Mouse (Mus musculus) kidney, postnatal 14 days (tissue): ENCODE data around the gene Tmem132a.

Experiments
- DNase-seq: peaks from one replicate; pipeline ENCODE4 v3.0.0; 2022; ENCODE audit warnings: mixed read lengths

The Tmem132a gene

DNA sequence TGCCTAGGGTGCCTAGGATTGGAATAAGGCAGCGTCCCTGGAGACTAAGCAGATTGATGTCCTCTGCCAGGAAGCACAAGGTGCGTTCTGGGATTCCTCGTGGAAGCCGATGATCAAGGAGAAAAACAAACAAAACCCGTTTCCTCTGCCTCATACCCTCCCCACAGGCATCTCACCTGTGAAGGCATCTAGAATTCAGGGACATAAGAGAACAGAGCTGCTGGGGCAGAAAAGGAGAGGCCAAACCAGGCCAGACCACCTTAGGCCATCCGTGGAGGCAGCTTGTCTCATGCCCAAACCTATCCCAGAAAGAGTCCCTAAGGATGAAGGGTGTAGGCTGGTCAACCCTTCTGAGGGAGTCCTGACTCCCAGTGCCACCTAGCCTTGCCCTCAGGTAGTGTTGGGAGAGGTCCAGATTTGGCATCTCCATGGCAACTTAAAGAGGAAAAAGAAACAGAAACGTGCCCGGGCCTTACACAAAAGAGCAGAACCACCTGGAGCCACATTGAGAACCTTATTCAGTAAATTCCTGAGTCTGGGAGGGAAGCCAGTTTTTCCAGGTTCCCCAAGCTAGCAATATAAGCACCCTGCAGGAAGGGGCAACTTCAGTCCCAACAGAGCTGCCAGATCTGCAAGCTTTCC lies at the start of gene Tmem132a:
Gene Tmem132a, minus strand, starts transcription at position 55 of the 642 bp plus-strand sequence.
- DNase-seq, result peak; percentile 34

DNA sequence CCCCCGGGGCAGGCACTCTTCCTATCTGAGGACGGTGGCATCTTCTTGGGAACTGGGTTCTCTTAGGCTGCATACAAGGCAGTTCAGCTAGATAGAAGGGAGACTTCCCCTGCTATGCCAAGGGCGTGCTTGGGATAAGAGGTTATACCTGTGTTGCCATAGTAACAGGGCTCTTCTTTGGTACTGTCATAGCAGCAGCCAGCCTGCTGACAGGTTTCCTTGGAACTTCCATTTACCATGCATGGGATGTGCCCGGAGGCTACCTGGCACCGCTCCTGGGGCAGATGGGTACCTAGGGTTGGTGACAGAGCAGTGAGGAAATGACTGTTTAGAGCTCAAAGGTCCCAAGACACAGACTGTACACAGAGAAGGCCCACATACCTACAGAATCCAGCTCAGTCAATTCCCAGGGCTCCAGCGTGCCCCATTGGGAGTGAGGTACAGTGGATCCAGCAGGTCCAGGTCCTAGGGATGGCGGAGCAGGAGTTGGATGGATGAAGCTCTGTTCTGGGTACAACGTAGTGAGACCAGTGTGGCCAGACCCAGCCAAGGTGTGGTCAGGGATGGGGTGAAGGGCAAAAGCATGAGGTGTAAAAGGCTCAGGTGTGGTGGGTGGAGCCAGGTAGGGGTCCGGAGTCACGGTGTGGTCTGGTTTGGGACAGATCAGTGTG lies 48.7 kb upstream of the Tmem132a start:
- no peak for DNase-seq

DNA sequence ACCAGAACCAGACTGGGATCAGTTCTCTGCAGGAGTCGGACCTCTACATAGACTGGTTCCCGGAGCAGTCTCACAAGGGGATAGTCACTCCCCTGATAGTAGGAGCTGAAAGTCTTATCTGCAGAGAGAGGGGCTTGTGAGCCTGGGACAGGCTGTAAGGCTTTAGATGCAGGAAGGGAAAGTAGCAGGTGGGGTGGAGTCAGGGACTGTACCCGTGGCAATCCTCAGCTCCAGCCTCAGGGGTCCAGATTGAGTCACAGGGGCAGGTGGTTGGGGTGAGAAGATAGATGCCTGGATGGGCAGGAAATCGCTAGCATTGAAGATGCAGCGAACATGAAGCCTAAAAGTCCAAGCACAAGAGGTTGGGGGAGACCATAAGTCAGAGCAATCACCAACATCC lies 46.8 kb upstream of the Tmem132a start:
- DNase-seq, result no peak

DNA sequence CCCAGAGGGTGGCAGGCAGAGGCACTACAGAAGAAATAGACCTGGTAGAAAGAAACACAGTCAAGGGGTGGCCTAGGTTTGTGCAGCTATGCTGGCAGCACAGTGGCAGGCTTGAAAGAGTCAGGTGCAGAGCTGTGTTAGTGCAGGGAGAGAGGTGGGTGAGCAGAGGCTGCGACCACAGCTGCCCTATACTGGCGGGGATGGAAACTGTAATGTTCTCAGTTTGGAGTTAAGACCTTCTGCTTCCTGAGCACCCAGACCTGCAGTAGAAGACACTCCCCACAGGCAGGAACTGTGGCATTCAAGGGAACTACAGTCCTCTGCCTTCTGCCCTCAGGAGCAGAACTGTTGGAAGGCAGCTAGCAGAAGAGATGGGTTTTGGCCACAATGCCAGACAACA lies 45.1 kb upstream of the Tmem132a start:
- no peak for DNase-seq

DNA sequence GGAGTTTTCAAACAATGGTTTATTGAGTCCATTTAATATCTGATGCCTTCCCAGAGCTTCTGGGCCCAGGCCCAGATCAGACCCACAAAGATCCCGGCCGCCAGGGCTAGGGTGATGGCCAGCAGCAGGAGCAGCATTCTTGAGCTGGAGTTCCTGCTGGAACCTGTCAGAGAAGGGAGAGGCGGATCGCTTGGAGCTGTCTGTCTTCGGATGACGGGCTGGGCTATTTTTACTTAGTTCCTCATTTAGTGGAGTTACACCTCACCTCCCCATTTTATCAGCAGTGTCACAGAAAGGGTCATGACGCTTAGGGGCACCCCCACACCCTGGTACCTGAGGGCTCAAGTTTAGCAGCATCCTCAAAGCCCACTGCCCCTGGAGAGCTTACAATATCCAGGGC lies 44.6 kb upstream of the Tmem132a start:
- DNase-seq, result no peak

- peak; percentile 33 for DNase-seq
These were observed 39.5 kb upstream of the Tmem132a start for GRCm38 (mm10) chr19:10909087-10909721.

- peak; percentile 72 for DNase-seq
These were observed 38.2 kb upstream of the Tmem132a start for GRCm38 (mm10) chr19:10907891-10908290.

GRCm38 (mm10) chr19:10905728-10906000 lies 35.9 kb upstream of the Tmem132a start:
- DNase-seq, result no peak

DNA sequence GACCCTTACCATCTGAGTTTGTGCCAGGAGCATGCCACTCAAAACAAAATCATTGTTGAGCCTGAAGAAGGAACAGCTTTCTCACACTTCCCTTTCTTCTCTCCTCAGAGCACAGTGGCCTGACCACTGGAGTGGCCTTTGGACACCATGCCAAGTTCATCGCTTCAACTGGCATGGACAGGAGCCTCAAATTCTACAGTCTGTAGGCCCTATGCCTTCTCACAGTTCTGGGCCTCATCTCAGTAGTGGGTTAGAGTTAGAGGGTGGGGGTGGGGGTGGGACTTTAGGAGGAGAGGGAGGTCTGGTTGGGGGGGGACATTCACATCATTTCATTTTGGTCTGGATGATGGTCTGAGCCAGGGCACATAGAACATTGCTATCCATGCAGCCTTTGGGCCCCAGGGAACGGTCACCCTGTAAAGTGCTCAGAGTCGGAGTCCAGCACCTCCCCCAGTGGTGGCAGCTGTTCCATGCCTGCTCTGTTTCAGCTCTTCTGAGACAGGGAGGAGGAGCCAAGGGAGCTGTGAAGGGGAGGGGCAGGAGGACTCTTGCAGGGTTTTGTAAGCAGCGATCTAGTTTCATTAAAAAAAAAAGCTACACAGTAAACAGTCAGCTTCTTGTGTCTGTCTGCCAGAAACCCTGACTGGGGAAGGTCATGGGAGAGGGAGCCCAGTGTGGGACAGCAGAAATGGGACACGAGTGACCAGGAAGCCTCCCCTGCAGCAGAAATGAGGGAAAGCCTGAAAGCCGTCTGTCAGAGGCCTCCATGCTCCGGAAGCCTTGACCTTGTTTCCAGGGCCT lies 35.4 kb upstream of the Tmem132a start:
- peak; percentile 81 for DNase-seq

GRCm38 (mm10) chr19:10904512-10904911 lies 34.8 kb upstream of the Tmem132a start:
- DNase-seq, result no peak

- DNase-seq, result no peak
These were observed 31.3 kb upstream of the Tmem132a start for GRCm38 (mm10) chr19:10901046-10901445.

DNA sequence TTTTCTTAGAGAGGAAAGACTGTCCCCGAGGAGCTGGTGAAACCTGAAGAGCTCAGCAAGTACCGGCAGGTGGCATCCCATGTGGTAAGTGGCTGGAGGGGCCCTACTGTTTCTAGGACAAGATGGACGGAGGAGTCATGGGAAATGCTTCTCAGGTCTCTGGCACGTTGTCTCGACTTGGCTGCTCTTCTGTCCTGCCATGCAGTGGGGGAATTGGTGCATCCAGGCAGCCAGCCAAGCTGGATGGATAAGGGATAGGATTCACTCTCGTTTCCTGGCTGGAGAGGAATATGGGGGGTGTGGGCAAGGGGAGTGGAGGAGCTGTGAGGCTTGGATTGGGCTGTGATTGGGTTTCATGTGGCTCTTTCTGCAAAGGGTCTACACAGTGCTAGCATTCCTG lies 30.6 kb upstream of the Tmem132a start:
- no peak for DNase-seq

DNA sequence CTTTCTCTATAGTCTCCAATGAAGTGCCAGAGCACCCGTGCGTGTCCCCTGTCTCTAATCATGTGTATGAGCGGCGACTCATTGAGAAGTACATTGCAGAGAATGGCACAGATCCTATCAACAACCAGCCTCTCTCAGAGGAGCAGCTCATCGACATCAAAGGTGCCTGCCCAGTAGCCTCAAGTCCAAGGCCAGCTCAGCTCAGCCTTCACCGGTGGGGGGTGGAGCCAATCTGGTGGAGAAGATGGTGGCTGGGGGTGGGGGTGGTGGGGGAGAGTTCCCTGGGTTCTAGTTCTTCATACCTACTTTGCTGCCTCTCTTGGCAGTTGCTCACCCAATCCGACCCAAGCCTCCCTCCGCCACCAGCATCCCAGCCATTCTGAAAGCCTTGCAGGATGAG lies 27.8 kb upstream of the Tmem132a start:
- no peak for DNase-seq

GRCm38 (mm10) chr19:10896849-10897248 lies 27.1 kb upstream of the Tmem132a start:
- no peak for DNase-seq

- no peak for DNase-seq
These were observed 26.0 kb upstream of the Tmem132a start for GRCm38 (mm10) chr19:10895708-10896107.

- peak; percentile 98 for DNase-seq
These were observed 25.3 kb upstream of the Tmem132a start, which contains the start of gene Prpf19 for GRCm38 (mm10) chr19:10895016-10895528. TSS of gene Prpf19 (plus strand) at chr19:10895231.

DNA sequence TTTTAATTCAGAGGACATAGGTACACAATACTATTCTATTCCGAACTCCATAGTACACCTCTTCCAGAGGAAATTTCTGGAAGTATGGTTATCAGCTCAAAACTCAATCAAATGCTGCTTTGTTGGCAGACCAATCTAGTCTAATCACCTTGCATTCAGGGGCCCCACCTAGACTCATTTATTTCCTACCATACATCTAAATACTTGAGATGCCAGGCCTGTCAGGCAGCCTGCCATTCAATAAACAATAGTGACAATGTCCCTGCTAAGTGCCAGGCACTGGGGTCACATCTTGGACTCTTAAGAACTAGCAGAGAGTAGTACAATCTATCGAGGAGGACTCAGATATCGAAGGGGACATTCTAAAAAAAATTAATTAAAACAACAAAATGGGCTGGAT lies 22.5 kb upstream of the Tmem132a start:
- no peak for DNase-seq

- peak; percentile 95 for DNase-seq
These were observed 11.8 kb upstream of the Tmem132a start, which contains the start of gene Tmem109 for GRCm38 (mm10) chr19:10881426-10882154. TSS of gene Tmem109 (minus strand) at chr19:10882001.

DNA sequence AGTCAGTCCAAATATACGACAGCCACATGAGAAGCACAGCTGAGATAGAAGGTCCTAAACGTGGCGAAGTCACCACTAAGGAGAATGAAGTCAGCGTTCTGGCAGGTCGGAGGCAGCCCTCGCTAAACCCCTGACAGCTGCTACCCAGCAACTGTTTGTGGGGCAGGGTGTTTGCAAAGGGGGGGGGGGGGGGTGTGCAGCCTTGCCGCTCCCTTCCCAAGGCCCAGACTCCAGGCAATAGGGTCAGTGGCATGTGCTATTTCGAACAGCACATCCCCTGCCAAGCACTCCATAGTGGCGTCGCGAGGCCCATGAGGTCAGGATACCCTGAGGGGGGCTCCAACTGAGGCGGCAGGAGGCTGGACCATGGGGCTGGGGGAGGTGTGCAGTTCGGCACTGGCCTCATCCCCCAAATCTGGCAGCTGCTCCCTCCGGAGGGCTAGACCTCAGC lies 11.3 kb upstream of the Tmem132a start:
- no peak for DNase-seq

DNA sequence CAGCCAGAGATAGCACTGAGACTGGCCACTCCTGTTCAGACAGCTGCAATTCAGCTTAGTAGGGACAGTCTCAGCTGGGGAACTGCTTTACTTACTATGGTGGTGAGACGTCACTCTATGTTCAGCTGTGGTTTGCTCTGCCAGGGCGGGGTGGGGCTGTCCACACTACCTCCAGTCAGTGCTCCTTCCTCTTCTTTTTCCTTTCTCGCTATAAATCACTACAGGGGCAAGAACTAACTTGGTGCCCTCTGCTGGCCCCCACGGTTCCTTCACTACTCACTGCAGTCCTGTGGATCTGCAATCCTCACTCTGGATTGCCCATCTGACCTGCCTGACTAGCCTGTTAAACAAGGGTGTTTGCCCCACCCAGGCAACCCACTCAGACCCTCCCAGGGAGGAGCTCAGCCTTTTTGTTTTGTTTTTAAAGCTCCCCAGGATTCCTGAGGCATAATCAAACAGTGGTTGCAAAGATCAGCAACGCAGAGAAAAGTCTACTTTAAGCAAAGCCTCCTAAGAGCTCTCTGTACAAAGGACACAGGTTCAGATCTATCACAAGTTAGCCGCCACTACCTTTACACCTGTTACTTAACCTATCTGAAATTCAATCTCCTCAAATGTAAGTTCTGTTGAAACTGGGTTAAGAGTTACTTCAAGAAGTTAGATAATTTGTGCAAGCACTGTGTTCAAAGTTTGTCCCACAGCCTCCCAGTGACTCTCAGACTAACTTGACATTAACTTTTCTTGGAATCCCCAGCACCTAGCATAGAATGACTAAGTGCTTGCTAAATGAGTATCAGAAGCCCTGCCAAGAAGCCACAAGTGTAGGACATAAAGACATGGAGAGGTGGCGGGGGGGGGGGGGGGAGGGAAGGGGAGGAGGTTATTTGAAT lies 10.6 kb upstream of the Tmem132a start:
- DNase-seq, result peak; percentile 49

- DNase-seq, result no peak
These were observed 8.6 kb upstream of the Tmem132a start for GRCm38 (mm10) chr19:10878201-10878837.
